Mouse (Mus musculus) MEL-GATA-1-ER (cell line): ENCODE results near the gene Copg2.
A peak's percentile ranks its signal among the peaks of the same experiment; 100 is the strongest.

Experiments
- DNase-seq: peaks from one replicate; pipeline ENCODE4 v3.0.0-alpha.2; 2012; ENCODE audit warnings: low read depth; ENCODE audit errors: extremely low read depth

Copg2 gene

GRCm38 (mm10) chr6:30896195-30896985 lies at the start of gene Copg2:
Copg2 (minus strand) TSS chr6:30896794.
- DNase-seq, result peak; percentile 75

DNA sequence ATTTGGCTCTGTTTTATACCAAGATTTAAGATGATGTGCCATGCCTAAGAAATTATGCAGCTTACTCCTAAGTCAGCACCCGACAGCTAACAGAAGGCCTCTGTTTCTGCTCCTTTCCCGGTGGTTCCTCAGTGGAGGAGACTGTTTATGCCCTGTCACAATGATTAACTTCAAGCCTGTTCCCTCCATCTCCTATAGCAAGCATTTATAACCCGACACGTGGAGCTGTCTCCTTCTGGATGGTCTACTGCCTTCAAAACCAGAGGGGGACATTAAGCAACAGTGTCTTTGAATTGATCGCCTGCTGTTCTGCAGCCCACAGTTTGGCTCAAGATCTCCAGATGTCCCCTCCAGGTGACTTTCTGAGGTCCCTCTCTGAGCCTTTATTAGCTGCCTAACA lies 42.7 kb upstream of the Copg2 start:
- DNase-seq, result no peak

- DNase-seq, result no peak
These were observed 26.2 kb upstream of the Copg2 start for GRCm38 (mm10) chr6:30922821-30923220.

DNA sequence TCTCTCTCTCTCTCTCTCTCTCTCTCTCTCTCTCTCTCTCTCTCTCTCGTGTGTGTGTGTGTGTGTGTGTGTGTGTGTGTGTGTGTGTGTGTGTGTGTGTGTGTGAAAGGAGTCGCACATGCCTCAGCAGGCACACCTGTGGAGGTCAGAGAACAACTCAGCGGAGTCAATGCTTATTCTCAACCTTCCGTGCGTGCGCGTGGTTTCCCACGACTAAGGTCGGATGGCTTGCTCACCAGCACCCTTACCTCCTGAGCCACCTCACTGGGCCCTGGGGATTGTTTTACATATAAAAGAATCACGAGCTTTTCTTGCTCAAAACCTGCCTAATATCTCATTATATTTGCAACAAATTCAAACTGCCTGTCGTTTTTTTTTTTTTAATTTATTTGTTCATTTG lies 25.2 kb upstream of the Copg2 start:
- no peak for DNase-seq

GRCm38 (mm10) chr6:30920834-30921675 lies 24.5 kb upstream of the Copg2 start:
- no peak for DNase-seq

GRCm38 (mm10) chr6:30915473-30915872 lies 18.9 kb upstream of the Copg2 start, which contains the start of gene Tsga13:
Tsga13 (minus strand) TSS chr6:30915573.
- no peak for DNase-seq

GRCm38 (mm10) chr6:30907970-30908369 lies 11.4 kb upstream of the Copg2 start:
- DNase-seq, result no peak

GRCm38 (mm10) chr6:30904911-30905310 lies 8.3 kb upstream of the Copg2 start:
- no peak for DNase-seq

DNA sequence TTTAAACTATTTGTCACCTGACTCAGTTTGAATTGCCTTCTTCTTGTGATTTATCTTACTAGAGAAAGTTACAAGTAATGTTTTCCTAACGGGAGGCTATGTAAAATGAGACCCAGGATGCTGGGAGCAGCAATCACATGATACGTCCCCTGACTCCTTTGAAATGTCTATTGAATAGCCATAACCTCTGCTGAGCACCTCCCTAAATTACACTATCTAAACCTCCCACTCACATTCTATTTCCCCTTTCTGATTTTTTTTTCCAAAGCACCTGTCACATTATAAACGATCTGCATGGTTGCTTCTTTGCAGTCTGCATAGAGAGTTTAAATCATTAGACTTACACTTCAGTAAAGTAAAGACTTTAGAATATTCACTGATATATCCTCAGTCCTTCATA lies 7.4 kb upstream of the Copg2 start:
- peak; percentile 15 for DNase-seq

GRCm38 (mm10) chr6:30897520-30897919 lies 926 bp upstream of the Copg2 start:
- DNase-seq, result peak; percentile 29

DNA sequence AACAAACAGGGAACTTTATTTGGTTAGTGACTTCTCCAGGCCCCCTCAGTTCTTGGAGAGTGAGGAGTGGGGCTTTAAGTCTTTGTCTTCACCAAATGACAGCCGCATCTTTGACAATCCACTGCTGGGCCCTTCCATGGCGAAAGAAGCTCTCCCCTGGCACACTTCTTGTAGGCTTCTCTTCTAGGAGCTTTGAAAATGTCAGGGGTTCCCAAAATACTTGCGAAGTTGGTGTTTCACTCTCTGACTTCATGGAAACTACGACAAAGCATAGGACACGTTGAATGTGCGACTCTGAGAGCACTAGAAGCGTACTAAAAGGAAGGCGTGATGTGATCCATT lies 363 bp upstream of the Copg2 start:
- DNase-seq, result peak; percentile 12

GRCm38 (mm10) chr6:30895819-30896194 lies 787 bp downstream of the Copg2 start:
- DNase-seq, result peak; percentile 21

DNA sequence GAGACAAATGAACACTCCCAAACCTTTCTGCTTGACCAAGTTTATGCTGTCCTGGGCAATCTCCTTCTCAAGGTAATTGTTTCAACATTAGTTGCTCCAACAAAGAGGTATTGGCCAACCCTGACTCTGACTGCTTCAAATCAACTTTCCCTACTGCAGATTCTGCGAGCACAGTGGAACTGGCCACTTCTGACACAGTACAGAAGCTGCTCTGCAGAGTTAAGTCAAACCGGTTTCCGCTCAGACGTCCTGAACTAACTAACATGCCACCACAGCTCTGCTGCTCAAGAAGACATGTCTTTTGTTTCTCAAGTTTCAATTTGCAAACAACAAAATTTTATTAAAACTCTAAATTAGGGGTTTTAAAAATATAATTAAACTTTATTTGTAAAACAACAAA lies 3.5 kb downstream of the Copg2 start:
- no peak for DNase-seq

- no peak for DNase-seq
These were observed 4.8 kb downstream of the Copg2 start for GRCm38 (mm10) chr6:30891761-30892160.

DNA sequence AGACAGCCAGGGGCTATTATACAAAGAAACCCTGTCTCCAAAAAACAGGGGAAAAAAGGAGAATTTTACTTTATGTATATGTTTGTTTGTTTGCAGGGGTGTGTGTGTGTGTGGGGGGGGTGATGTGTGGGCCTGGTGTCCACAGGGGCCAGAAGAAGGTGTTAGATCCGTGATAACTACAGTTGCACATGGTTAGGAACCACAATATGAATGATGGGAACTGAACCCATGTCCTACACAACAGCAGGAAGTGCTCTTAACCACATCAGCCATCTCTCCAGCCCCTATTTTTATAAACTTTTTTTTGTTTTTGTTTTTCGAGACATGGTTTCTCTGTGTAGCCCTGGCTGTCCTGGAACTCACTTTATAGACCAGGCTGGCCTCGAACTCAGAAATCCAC lies 11.7 kb downstream of the Copg2 start:
- no peak for DNase-seq

- DNase-seq, result no peak
These were observed 13.1 kb downstream of the Copg2 start for GRCm38 (mm10) chr6:30883491-30883890.

- DNase-seq, result no peak
These were observed 19.9 kb downstream of the Copg2 start for GRCm38 (mm10) chr6:30876661-30877060.

DNA sequence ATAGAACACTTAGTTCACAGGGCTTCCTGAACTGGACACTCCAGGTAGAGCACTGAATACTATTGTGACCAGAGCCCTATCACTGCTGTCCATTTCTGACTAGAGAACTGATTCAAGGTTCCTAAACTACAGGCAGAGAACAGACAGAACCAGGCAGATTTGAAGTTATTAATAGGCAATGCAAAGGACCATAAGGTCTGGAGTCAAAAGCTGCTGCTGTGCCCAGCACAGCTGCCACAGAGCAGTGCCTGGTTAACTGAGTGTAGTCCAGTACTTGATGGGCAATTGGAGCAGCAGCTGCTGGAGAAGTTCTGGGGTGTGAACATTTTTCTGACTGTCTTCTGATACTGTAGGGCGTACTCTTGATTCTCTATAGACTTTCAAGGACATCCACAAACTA lies 30.1 kb downstream of the Copg2 start:
- DNase-seq, result no peak

DNA sequence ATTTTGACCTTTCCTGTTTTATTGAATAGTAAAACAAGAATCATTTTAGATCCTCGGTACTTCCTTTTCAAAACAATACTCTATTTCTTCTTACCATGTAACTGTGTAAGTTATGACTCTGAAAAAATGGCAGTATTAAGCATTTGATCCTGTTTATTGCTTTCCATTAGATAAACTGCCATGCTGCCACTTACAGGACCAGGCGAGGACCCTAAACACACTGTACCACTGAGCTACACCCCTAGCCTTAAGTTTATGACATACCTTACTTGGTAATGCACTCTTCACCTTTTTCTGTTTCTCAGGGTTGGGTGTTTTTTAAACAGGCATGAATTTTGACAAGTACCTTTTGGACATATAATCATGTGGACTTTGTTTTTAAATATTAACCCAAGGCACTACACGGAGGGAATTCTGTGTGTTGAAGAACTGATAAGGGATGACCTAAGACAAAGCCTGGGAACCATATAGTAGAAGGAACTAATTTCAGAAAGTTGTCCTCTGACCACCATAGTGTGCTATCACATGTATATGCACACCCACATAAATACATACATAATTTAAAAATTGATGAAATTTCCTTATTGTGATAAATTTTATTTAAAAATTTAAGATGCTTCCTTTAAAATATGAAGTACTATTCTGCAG lies 31.4 kb downstream of the Copg2 start:
- DNase-seq, result no peak

GRCm38 (mm10) chr6:30855956-30856355 lies 40.6 kb downstream of the Copg2 start:
- DNase-seq, result no peak

DNA sequence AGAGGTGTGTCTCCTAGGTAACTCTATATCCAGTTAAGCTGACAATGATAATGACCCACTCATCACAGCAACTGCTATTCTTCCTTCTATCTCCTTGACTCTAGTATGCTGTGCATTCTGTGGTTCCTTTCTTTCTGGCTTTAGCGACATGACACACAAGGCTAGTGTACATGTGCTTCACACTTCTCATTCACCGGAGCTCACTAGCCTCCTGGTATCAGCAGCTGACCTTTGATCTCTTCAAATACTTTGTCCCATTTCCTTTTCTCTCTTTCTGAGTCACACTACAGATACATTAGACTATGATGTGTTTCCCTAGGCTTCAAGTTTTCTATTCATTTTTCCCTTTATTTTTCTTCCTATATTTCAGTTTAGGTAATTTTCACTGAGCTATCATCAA lies 41.4 kb downstream of the Copg2 start:
- no peak for DNase-seq

GRCm38 (mm10) chr6:30849818-30850217 lies 46.8 kb downstream of the Copg2 start:
- no peak for DNase-seq
